Mouse (Mus musculus): ENCODE data around the gene Nfia. TPM values are rescaled to one million over a fixed set of nuclear protein-coding genes. Genes with fewer than 3 reads are reported as not detected.

Gene Nfia
- polyA plus RNA-seq, 1 experiment from 2014 or later, result 45.4 TPM

DNA sequence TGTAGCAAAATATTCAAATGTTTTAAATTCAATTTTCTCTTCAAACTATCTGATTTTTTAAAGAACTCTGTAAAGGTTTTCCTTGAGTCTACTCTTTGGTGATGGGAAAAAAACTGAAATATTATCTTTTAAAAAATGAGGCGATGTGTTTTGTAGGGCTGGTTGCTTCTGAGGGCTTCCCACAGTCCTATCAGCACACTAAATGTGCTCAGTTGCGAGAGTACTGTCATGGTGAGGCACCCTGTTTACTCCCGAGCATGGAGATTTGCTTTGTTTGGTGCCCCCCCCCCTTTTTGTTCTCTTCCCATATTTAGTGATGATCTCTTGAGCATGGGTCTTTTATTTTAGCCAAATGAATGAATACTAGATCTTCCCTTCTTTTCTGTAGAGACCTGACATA, 9.5 kb downstream of the Nfia start:
- H3K27me3 ChIP-seq (ENCODE audit: control insufficient read depth, insufficient read depth, low read length), result peaks cover 2% of the 10 kb centered on the region; the same call in 1 of the 2 replicates
- ATAC-seq (replicated peaks; ENCODE audit: low FRiP score), result no peak
- H3K9me3 ChIP-seq (ENCODE audit: control insufficient read depth, low read length), result no peaks in the 10 kb centered on the region; the same call in 1 of the 2 replicates
- H3K9ac ChIP-seq (ENCODE audit: low read length), result no peak overlapping the region
- no peak for DNase-seq (ENCODE audit: low spot score)
- H3K4me1 ChIP-seq (replicated peaks; ENCODE audit: control insufficient read depth, insufficient read depth, low read length), result no peaks in the 10 kb centered on the region
- H3K4me2 ChIP-seq (ENCODE audit: low read depth, low read length, severe bottlenecking), result no peak overlapping the region
- H3K27ac ChIP-seq (ENCODE audit: low read depth, low read length), result no peak overlapping the region
- H3K4me3 ChIP-seq (ENCODE audit: low read depth, low read length), result no peak overlapping the region
- WGBS, result 81% methylated on average over 3 of the region's 3 CpGs
- peaks cover 7% of the 10 kb centered on the region for H3K36me3 ChIP-seq (ENCODE audit: control insufficient read depth, insufficient read depth, low read length)

- Histone ChIP-seq H3K4me1 (replicated peaks; ENCODE audit: control insufficient read depth, insufficient read depth, low read length) (no peaks in the 10 kb centered on the region), H3K9ac (ENCODE audit: low read length) (no peak overlapping the region), H3K9me3 (ENCODE audit: control insufficient read depth, low read length) (no peaks in the 10 kb centered on the region; the same call in 1 of the 2 replicates), H3K4me2 (ENCODE audit: low read depth, low read length, severe bottlenecking) (no peak overlapping the region), H3K27ac (ENCODE audit: low read depth, low read length) (no peak overlapping the region), H3K4me3 (ENCODE audit: low read depth, low read length) (no peak overlapping the region), H3K27me3 (ENCODE audit: control insufficient read depth, insufficient read depth, low read length) (peaks cover 2% of the 10 kb centered on the region; the same call in 1 of the 2 replicates), H3K36me3 (ENCODE audit: control insufficient read depth, insufficient read depth, low read length) (peaks cover 7% of the 10 kb centered on the region)
- DNase-seq (ENCODE audit: low spot score), result no peak
- no peak for ATAC-seq (replicated peaks; ENCODE audit: low FRiP score)
- 91% methylated on average over 6 of the region's 6 CpGs for WGBS
Measured at GRCm38 (mm10) chr4:97782497-97782896, 10.0 kb downstream of the Nfia start.

DNA sequence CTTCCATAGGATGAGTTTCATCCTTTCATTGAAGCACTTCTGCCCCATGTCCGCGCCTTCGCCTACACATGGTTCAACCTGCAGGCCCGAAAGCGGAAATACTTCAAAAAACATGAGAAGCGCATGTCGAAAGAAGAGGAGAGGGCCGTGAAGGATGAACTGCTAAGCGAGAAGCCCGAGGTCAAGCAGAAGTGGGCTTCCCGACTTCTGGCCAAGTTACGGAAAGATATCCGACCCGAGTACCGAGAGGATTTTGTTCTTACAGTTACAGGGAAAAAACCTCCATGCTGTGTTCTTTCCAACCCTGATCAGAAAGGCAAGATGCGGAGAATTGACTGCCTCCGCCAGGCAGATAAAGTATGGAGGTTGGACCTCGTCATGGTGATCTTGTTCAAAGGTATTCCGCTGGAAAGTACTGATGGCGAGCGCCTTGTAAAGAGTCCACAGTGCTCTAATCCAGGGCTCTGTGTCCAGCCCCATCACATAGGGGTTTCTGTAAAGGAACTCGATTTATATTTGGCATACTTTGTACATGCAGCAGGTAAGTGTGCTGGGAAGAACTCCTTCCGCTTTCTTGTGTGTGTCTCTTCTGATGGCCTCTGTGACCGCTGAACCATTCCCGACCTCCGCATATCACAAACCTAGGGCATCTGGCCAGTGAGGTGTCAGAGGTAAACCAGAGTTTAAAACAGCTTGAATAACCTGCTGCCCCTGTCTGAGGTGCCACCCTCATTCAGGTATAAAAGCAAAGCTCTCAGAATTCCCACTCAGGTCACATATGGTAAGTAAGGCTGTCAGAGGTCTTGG, 10.7 kb downstream of the Nfia start:
- ATAC-seq (replicated peaks; ENCODE audit: low FRiP score) (no peak), DNase-seq (ENCODE audit: low spot score) (no peak)
- H3K27ac ChIP-seq (ENCODE audit: low read depth, low read length), result no peak overlapping the region
- H3K9me3 ChIP-seq (ENCODE audit: control insufficient read depth, low read length), result no peaks in the 10 kb centered on the region; the same call in 1 of the 2 replicates
- H3K9ac ChIP-seq (ENCODE audit: low read length), result no peak overlapping the region
- H3K4me1 ChIP-seq (replicated peaks; ENCODE audit: control insufficient read depth, insufficient read depth, low read length), result no peaks in the 10 kb centered on the region
- peaks cover 2% of the 10 kb centered on the region; the same call in 1 of the 2 replicates for H3K27me3 ChIP-seq (ENCODE audit: control insufficient read depth, insufficient read depth, low read length)
- 94% methylated on average over 26 of the region's 26 CpGs for WGBS
- H3K4me2 ChIP-seq (ENCODE audit: low read depth, low read length, severe bottlenecking), result no peak overlapping the region
- peaks cover 7% of the 10 kb centered on the region for H3K36me3 ChIP-seq (ENCODE audit: control insufficient read depth, insufficient read depth, low read length)
- no peak overlapping the region for H3K4me3 ChIP-seq (ENCODE audit: low read depth, low read length)

- Histone ChIP-seq H3K4me2 (ENCODE audit: low read depth, low read length, severe bottlenecking) (no peak overlapping the region), H3K9me3 (ENCODE audit: control insufficient read depth, low read length) (no peaks in the 10 kb centered on the region; the same call in 1 of the 2 replicates), H3K9ac (ENCODE audit: low read length) (no peak overlapping the region), H3K27me3 (ENCODE audit: control insufficient read depth, insufficient read depth, low read length) (peaks cover 2% of the 10 kb centered on the region; the same call in 1 of the 2 replicates), H3K4me1 (replicated peaks; ENCODE audit: control insufficient read depth, insufficient read depth, low read length) (no peaks in the 10 kb centered on the region; the same call in 1 of the 2 replicates), H3K36me3 (ENCODE audit: control insufficient read depth, insufficient read depth, low read length) (peaks cover 7% of the 10 kb centered on the region), H3K4me3 (ENCODE audit: low read depth, low read length) (no peak overlapping the region), H3K27ac (ENCODE audit: low read depth, low read length) (no peak overlapping the region)
- no peak for ATAC-seq (replicated peaks; ENCODE audit: low FRiP score)
- WGBS, result 91% methylated on average over 11 of the region's 11 CpGs
- DNase-seq (ENCODE audit: low spot score), result no peak
Measured at GRCm38 (mm10) chr4:97784236-97784635, 11.7 kb downstream of the Nfia start.

DNA sequence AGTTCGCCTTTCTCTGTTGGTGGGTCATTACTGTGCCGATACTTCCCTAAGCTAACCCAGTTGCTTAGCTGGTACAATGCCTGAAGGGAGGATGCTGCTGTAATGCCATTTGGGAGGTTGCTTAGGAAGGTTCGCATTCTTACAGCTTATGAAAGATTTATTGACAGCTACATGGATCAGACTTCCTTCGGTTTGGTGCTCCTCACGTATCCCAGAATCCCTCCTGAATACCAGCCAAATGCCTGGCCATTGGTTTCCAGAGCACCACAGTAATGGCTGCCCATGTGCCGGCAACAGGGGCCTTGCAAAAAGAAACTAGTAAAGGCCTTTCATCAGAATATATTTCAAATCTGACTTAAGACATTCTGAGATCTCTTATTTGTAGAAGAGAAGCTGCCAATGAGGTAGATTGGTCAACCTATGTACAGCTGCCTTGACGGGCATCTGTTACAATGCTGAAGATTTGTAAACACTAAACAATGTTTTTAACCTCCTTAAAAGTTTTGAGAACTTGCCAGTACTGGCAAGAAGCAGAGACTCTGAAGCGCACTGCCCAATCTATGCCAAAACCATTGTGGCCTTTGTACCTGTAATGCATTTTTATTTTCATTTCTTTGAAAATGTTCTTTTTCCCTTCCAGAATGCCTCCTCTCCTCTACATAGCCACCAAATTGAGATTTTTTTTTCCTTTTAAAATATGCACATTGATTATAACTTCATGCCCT, 13.2 kb downstream of the Nfia start:
- no peak for DNase-seq (ENCODE audit: low spot score)
- Histone ChIP-seq H3K4me1 (replicated peaks; ENCODE audit: control insufficient read depth, insufficient read depth, low read length) (no peaks in the 10 kb centered on the region; the same call in 1 of the 2 replicates), H3K27ac (ENCODE audit: low read depth, low read length) (no peak overlapping the region), H3K4me2 (ENCODE audit: low read depth, low read length, severe bottlenecking) (no peak overlapping the region), H3K9me3 (ENCODE audit: control insufficient read depth, low read length) (no peaks in the 10 kb centered on the region; the same call in 1 of the 2 replicates), H3K9ac (ENCODE audit: low read length) (no peak overlapping the region), H3K36me3 (ENCODE audit: control insufficient read depth, insufficient read depth, low read length) (peaks cover 7% of the 10 kb centered on the region), H3K4me3 (ENCODE audit: low read depth, low read length) (no peak overlapping the region), H3K27me3 (ENCODE audit: control insufficient read depth, insufficient read depth, low read length) (no peaks in the 10 kb centered on the region; the same call in 1 of the 2 replicates)
- no peak for ATAC-seq (replicated peaks; ENCODE audit: low FRiP score)
- WGBS, result 89% methylated on average over 8 of the region's 8 CpGs

GRCm38 (mm10) chr4:97786571-97786970, 14.0 kb downstream of the Nfia start:
- Histone ChIP-seq H3K36me3 (ENCODE audit: control insufficient read depth, insufficient read depth, low read length) (peaks cover 7% of the 10 kb centered on the region), H3K9me3 (ENCODE audit: control insufficient read depth, low read length) (no peaks in the 10 kb centered on the region; the same call in 1 of the 2 replicates), H3K4me1 (replicated peaks; ENCODE audit: control insufficient read depth, insufficient read depth, low read length) (no peaks in the 10 kb centered on the region; the same call in 1 of the 2 replicates), H3K9ac (ENCODE audit: low read length) (no peak overlapping the region), H3K27ac (ENCODE audit: low read depth, low read length) (no peak overlapping the region), H3K27me3 (ENCODE audit: control insufficient read depth, insufficient read depth, low read length) (no peaks in the 10 kb centered on the region; the same call in 1 of the 2 replicates), H3K4me2 (ENCODE audit: low read depth, low read length, severe bottlenecking) (no peak overlapping the region), H3K4me3 (ENCODE audit: low read depth, low read length) (no peak overlapping the region)
- ATAC-seq (replicated peaks; ENCODE audit: low FRiP score), result no peak
- WGBS, result 63% methylated on average over 8 of the region's 8 CpGs
- DNase-seq (ENCODE audit: low spot score), result no peak

- Histone ChIP-seq H3K4me3 (ENCODE audit: low read depth, low read length) (no peak overlapping the region), H3K27ac (ENCODE audit: low read depth, low read length) (no peak overlapping the region), H3K9me3 (ENCODE audit: control insufficient read depth, low read length) (no peaks in the 10 kb centered on the region; the same call in 1 of the 2 replicates), H3K4me2 (ENCODE audit: low read depth, low read length, severe bottlenecking) (no peak overlapping the region), H3K27me3 (ENCODE audit: control insufficient read depth, insufficient read depth, low read length) (no peaks in the 10 kb centered on the region; the same call in 1 of the 2 replicates), H3K4me1 (replicated peaks; ENCODE audit: control insufficient read depth, insufficient read depth, low read length) (peaks cover 2% of the 10 kb centered on the region; the same call in 1 of the 2 replicates), H3K36me3 (ENCODE audit: control insufficient read depth, insufficient read depth, low read length) (peaks cover 7% of the 10 kb centered on the region), H3K9ac (ENCODE audit: low read length) (no peak overlapping the region)
- WGBS, result 82% methylated on average over 3 of the region's 3 CpGs
- ATAC-seq (replicated peaks; ENCODE audit: low FRiP score), result no peak
- no peak for DNase-seq (ENCODE audit: low spot score)
Measured at GRCm38 (mm10) chr4:97787515-97787914, 15.0 kb downstream of the Nfia start.

DNA sequence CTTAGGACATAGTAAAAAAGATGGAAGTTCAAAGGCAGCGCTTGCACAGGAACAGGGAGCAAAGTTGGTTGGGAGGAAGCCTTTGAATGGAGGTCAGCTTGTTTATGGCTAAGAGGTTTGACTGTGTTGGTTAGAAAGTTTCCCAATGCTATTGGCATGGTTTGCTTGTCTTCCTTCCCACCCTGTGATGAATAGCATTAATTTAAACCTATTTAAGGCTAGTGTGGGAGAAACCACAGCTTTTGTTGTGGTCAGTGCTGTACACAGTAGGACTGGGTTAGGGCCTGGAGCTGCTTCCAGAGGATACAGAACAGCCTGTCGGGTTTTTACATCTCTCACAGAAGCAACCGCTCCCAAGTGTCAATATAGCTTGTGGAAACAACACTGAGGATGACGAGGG, 16.0 kb downstream of the Nfia start:
- WGBS, result 76% methylated on average over 4 of the region's 4 CpGs
- H3K4me3 ChIP-seq (ENCODE audit: low read depth, low read length), result no peak overlapping the region
- peaks cover 1% of the 10 kb centered on the region; the same call in 1 of the 2 replicates for H3K36me3 ChIP-seq (ENCODE audit: control insufficient read depth, insufficient read depth, low read length)
- H3K4me2 ChIP-seq (ENCODE audit: low read depth, low read length, severe bottlenecking), result no peak overlapping the region
- peaks cover 2% of the 10 kb centered on the region; the same call in 1 of the 2 replicates for H3K4me1 ChIP-seq (replicated peaks; ENCODE audit: control insufficient read depth, insufficient read depth, low read length)
- no peak for ATAC-seq (replicated peaks; ENCODE audit: low FRiP score)
- no peak overlapping the region for H3K27ac ChIP-seq (ENCODE audit: low read depth, low read length)
- no peaks in the 10 kb centered on the region; the same call in 1 of the 2 replicates for H3K27me3 ChIP-seq (ENCODE audit: control insufficient read depth, insufficient read depth, low read length)
- no peaks in the 10 kb centered on the region for H3K9me3 ChIP-seq (ENCODE audit: control insufficient read depth, low read length)
- H3K9ac ChIP-seq (ENCODE audit: low read length), result no peak overlapping the region
- DNase-seq (ENCODE audit: low spot score), result no peak
